Mouse (Mus musculus): Measurements from ENCODE around the gene Ptma. TPM values are rescaled to one million over a fixed set of nuclear protein-coding genes. Genes with fewer than 3 reads are reported as not detected.
"Not testable (repeated sequence)": the region's sequence is repeated elsewhere in the genome, so short reads cannot be mapped to it uniquely, and the experiment has no call there.

Ptma gene
- polyA plus RNA-seq, 1 experiment from 2014 or later, result 2,826 TPM

DNA sequence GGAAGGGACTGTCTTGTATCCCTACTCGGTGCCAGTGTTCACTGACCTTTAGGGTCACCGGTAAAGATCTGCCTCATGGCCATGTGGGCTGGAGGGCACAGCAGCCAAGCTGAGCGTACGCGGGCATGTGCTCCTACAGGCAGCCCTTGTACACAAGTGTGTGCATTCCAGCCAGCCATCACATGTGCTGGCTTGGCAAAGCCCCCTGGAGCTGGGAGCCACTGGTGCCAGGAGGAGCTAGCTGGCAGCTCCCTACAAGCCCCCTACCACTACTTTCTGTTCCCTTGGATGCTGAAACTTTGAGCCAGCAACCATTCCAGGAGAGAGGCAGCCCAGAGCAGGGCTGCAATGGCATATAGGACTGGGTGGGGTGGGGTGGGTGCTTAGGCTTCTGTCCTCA lies 20.1 kb upstream of the Ptma start:
- Histone ChIP-seq H3K27me3 (replicated peaks; ENCODE audit: control insufficient read depth, insufficient read depth, low read length) (no peaks in the 10 kb centered on the region), H3K27ac (ENCODE audit: low read depth) (no peak overlapping the region), H3K4me1 (replicated peaks; ENCODE audit: control insufficient read depth, insufficient read depth, low read length) (peaks cover 30% of the 10 kb centered on the region), H3K4me2 (ENCODE audit: low read length) (no peak overlapping the region), H3K4me3 (ENCODE audit: low read depth, low read length) (no peak overlapping the region), H3K36me3 (ENCODE audit: control insufficient read depth, insufficient read depth, low read length) (no peaks in the 10 kb centered on the region), H3K9me3 (ENCODE audit: control insufficient read depth, low read length) (no peaks in the 10 kb centered on the region), H3K9ac (ENCODE audit: low read length) (no peak overlapping the region)
- peak; percentile 41 for DNase-seq (ENCODE audit: low spot score)
- ATAC-seq (replicated peaks; ENCODE audit: low FRiP score, low TSS enrichment, low read depth), result no peak
- 90% methylated on average over 5 of the region's 5 CpGs for WGBS

- DNase-seq (ENCODE audit: low spot score) (peak; percentile 43), ATAC-seq (replicated peaks; ENCODE audit: low FRiP score, low TSS enrichment, low read depth) (no peak)
- Histone ChIP-seq H3K27ac (ENCODE audit: low read depth) (no peak overlapping the region), H3K36me3 (ENCODE audit: control insufficient read depth, insufficient read depth, low read length) (no peaks in the 10 kb centered on the region), H3K9ac (ENCODE audit: low read length) (no peak overlapping the region), H3K4me3 (ENCODE audit: low read depth, low read length) (no peak overlapping the region), H3K4me1 (replicated peaks; ENCODE audit: control insufficient read depth, insufficient read depth, low read length) (peaks cover 20% of the 10 kb centered on the region), H3K27me3 (replicated peaks; ENCODE audit: control insufficient read depth, insufficient read depth, low read length) (no peaks in the 10 kb centered on the region), H3K4me2 (ENCODE audit: low read length) (no peak overlapping the region), H3K9me3 (ENCODE audit: control insufficient read depth, low read length) (no peaks in the 10 kb centered on the region)
- 87% methylated on average over 5 of the region's 5 CpGs for WGBS
Measured at GRCm38 (mm10) chr1:86507866-86508265, 18.7 kb upstream of the Ptma start.

- Histone ChIP-seq H3K27ac (ENCODE audit: low read depth) (no peak overlapping the region), H3K9ac (ENCODE audit: low read length) (no peak overlapping the region), H3K9me3 (ENCODE audit: control insufficient read depth, low read length) (no peaks in the 10 kb centered on the region), H3K27me3 (replicated peaks; ENCODE audit: control insufficient read depth, insufficient read depth, low read length) (no peaks in the 10 kb centered on the region), H3K4me2 (ENCODE audit: low read length) (no peak overlapping the region), H3K4me3 (ENCODE audit: low read depth, low read length) (no peak overlapping the region), H3K36me3 (ENCODE audit: control insufficient read depth, insufficient read depth, low read length) (no peaks in the 10 kb centered on the region), H3K4me1 (replicated peaks; ENCODE audit: control insufficient read depth, insufficient read depth, low read length) (peaks cover 15% of the 10 kb centered on the region)
- WGBS, result 21% methylated on average over 6 of the region's 7 CpGs
- DNase-seq (ENCODE audit: low spot score) (peak; percentile 86), ATAC-seq (replicated peaks; ENCODE audit: low FRiP score, low TSS enrichment, low read depth) (peak; percentile 48)
Measured at GRCm38 (mm10) chr1:86509410-86509809, 17.1 kb upstream of the Ptma start.

DNA sequence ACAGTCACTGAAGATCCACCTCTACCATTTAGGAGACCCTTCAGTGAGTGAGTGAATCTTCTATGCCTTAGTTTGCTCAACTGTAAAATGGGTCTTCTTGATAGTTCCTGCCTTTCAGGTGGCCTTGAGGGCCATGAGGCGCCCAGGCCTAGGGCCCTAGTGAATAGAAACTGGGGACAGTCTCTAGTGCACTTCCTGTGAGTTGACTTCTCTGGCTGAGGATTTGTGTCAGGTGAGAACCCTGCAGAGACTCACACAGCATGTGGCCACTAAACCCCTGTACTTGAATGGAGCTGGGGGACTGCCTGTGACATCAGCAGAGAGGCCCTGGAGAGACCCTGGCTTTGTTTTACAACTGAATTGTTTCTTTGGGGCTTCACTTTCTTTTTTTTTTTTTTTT lies 16.3 kb upstream of the Ptma start:
- no peaks in the 10 kb centered on the region for H3K27me3 ChIP-seq (replicated peaks; ENCODE audit: control insufficient read depth, insufficient read depth, low read length)
- no peak overlapping the region for H3K9ac ChIP-seq (ENCODE audit: low read length)
- WGBS, result 88% methylated on average over 1 of the region's 1 CpGs
- peaks cover 8% of the 10 kb centered on the region for H3K4me1 ChIP-seq (replicated peaks; ENCODE audit: control insufficient read depth, insufficient read depth, low read length)
- no peaks in the 10 kb centered on the region for H3K36me3 ChIP-seq (ENCODE audit: control insufficient read depth, insufficient read depth, low read length)
- DNase-seq (ENCODE audit: low spot score) (no peak), ATAC-seq (replicated peaks; ENCODE audit: low FRiP score, low TSS enrichment, low read depth) (no peak)
- no peak overlapping the region for H3K27ac ChIP-seq (ENCODE audit: low read depth)
- H3K4me3 ChIP-seq (ENCODE audit: low read depth, low read length), result no peak overlapping the region
- H3K4me2 ChIP-seq (ENCODE audit: low read length), result no peak overlapping the region
- H3K9me3 ChIP-seq (ENCODE audit: control insufficient read depth, low read length), result no peaks in the 10 kb centered on the region

DNA sequence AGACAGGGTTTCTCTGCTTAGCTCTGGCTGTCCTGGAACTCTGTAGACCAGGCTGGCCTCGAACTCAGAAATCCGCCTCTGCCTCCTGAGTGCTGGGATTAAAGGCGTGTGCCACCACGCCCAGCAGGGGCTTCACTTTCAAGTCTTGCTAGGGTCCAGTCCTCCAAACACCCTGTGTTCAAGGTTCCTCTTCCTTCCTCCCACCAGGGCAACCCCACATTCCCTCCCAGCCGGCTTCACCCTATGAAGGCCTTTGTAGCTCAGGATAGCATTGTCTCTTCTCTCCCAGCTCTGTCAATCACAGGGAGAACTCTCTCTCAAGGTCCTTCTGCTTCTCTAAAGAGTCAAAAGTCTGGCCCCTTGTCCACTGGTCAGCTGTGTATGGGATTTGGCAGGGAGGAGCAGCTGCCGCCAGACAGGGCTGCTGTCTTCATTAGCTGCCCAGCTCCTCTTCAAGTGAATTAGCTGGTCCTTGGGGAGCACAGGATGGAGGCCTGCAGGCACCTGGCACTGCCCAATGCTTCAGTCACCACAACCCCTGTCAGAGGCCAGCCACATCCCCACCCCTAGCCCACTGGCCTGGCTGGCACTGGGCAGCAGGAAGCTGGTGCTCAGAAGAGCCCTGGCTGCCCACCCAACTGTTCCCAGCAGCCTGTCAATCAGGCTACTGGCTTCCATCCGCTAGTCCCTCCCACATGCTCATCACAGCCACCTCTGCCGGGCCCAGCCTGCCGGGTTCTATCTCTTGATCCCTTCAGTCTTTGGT lies 15.7 kb upstream of the Ptma start:
- Histone ChIP-seq H3K4me2 (ENCODE audit: low read length) (no peak overlapping the region), H3K9me3 (ENCODE audit: control insufficient read depth, low read length) (no peaks in the 10 kb centered on the region), H3K27me3 (replicated peaks; ENCODE audit: control insufficient read depth, insufficient read depth, low read length) (no peaks in the 10 kb centered on the region), H3K4me3 (ENCODE audit: low read depth, low read length) (no peak overlapping the region), H3K9ac (ENCODE audit: low read length) (no peak overlapping the region), H3K36me3 (ENCODE audit: control insufficient read depth, insufficient read depth, low read length) (no peaks in the 10 kb centered on the region), H3K27ac (ENCODE audit: low read depth) (no peak overlapping the region), H3K4me1 (replicated peaks; ENCODE audit: control insufficient read depth, insufficient read depth, low read length) (peaks cover 4% of the 10 kb centered on the region; the same call in 1 of the 2 replicates)
- DNase-seq (ENCODE audit: low spot score), result no peak
- ATAC-seq (replicated peaks; ENCODE audit: low FRiP score, low TSS enrichment, low read depth), result 0 out of 2 replicates have a peak, but pooled peaks have one; percentile 13
- WGBS, result 67% methylated on average over 9 of the region's 9 CpGs

DNA sequence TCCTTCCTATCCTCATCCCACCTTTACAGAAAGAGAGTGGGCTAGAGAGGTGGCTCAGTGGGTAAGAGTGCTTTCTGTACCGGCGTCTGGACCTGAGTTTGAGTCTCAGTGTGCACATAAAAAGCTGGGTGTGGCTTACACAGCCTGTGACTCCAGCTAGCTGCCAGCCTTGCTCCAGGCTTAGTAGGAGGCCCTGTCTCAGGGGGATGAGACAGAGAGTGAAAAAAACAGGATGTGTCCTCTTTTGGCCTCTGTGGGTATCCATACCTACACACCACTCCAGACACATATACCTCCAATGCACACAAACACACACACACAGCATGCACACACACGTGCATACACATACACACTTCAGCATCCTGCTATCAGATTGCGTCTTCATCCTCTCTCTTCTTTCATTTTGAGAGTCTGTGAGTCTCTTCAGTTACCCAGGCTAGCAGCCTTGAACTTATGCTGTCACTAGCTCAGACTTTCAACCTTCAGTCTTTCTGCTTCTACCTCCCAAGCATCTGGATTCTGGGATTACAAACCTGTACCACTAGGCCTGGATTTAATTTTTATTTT lies 14.3 kb upstream of the Ptma start:
- Histone ChIP-seq H3K9me3 (ENCODE audit: control insufficient read depth, low read length) (no peaks in the 10 kb centered on the region), H3K9ac (ENCODE audit: low read length) (no peak overlapping the region), H3K36me3 (ENCODE audit: control insufficient read depth, insufficient read depth, low read length) (no peaks in the 10 kb centered on the region), H3K4me3 (ENCODE audit: low read depth, low read length) (no peak overlapping the region), H3K27me3 (replicated peaks; ENCODE audit: control insufficient read depth, insufficient read depth, low read length) (no peaks in the 10 kb centered on the region), H3K4me2 (ENCODE audit: low read length) (no peak overlapping the region), H3K4me1 (replicated peaks; ENCODE audit: control insufficient read depth, insufficient read depth, low read length) (0 out of 2 replicates have a peak, but pooled peaks cover 4% of the 10 kb centered on the region), H3K27ac (ENCODE audit: low read depth) (no peak overlapping the region)
- 83% methylated on average over 4 of the region's 4 CpGs for WGBS
- DNase-seq (ENCODE audit: low spot score), result no peak
- no peak for ATAC-seq (replicated peaks; ENCODE audit: low FRiP score, low TSS enrichment, low read depth)

DNA sequence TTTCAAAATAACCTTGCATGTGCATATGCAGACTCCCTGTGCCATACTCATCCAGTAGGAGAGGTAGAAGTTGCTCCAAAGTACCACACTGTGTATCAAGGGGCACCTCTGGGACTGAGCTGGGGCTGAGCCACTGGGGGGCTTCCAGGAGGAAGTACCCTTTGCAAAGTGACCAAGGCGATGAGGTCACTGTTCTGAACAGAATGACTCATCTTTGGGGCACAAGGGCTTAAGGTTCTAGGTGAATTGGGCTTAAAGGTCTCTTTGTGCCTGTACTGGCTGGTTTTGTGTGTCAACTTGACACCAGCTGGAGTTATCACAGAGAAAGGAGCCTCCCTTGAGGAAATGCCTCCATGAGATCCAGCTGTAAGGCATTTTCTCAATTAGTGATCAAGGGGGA lies 13.5 kb upstream of the Ptma start:
- H3K4me2 ChIP-seq (ENCODE audit: low read length); ATAC-seq (replicated peaks; ENCODE audit: low FRiP score, low TSS enrichment, low read depth); DNase-seq (ENCODE audit: low spot score); H3K9ac ChIP-seq (ENCODE audit: low read length); H3K36me3 ChIP-seq (ENCODE audit: control insufficient read depth, insufficient read depth, low read length); H3K4me1 ChIP-seq (replicated peaks; ENCODE audit: control insufficient read depth, insufficient read depth, low read length); H3K27me3 ChIP-seq (replicated peaks; ENCODE audit: control insufficient read depth, insufficient read depth, low read length); H3K4me3 ChIP-seq (ENCODE audit: low read depth, low read length); H3K9me3 ChIP-seq (ENCODE audit: control insufficient read depth, low read length); H3K27ac ChIP-seq (ENCODE audit: low read depth): not testable (repeated sequence)
- WGBS, result 100% methylated on average over 1 of the region's 1 CpGs

DNA sequence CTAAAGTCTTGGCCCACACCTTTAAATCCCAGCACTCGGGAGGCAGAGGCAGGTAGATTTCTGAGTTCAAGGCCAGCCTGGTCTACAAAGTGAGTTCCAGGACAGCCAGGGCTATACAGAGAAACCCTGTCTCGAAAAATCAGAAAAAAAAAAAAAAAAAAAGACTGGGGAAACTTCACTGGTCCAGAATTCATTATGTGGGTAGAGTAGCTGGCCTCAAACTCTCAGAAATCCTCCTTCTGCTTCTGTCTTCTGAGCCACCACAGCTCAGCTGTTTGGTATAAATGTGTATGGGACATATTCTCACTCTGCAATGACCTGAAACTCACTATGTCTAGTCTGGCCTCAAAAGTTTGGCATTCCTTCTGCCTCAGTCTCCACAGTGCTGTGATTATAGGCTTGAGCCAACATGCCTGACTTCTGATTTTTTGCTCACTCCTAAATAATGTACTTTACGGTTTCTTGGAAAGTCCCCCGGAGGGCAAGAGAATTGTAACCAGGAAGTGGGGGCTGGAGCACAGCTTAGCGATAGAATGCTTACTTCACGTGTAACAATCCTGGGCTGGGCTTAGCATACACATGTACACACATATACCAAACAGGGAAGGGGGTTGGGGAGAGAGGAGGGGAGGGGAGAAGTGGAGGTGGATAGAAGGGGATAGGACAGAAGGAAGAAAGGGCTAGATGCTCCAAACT lies 10.7 kb upstream of the Ptma start:
- H3K4me1 ChIP-seq (replicated peaks; ENCODE audit: control insufficient read depth, insufficient read depth, low read length), result no peaks in the 10 kb centered on the region
- no peak overlapping the region for H3K27ac ChIP-seq (ENCODE audit: low read depth)
- DNase-seq (ENCODE audit: low spot score) (no peak), ATAC-seq (replicated peaks; ENCODE audit: low FRiP score, low TSS enrichment, low read depth) (no peak)
- H3K9ac ChIP-seq (ENCODE audit: low read length), result no peak overlapping the region
- H3K9me3 ChIP-seq (ENCODE audit: control insufficient read depth, low read length), result no peaks in the 10 kb centered on the region
- 55% methylated on average over 6 of the region's 6 CpGs for WGBS
- H3K4me2 ChIP-seq (ENCODE audit: low read length), result no peak overlapping the region
- H3K4me3 ChIP-seq (ENCODE audit: low read depth, low read length), result no peak overlapping the region
- no peaks in the 10 kb centered on the region for H3K27me3 ChIP-seq (replicated peaks; ENCODE audit: control insufficient read depth, insufficient read depth, low read length)
- no peaks in the 10 kb centered on the region for H3K36me3 ChIP-seq (ENCODE audit: control insufficient read depth, insufficient read depth, low read length)

Data from intestine, embryonic 14.5 days (tissue).